Mouse (Mus musculus) lung, postnatal 0 days (tissue): ENCODE measurements around the gene Gm11983. TPM values are rescaled to one million over a fixed set of nuclear protein-coding genes. Genes with fewer than 3 reads are reported as not detected.

Source experiments
- ATAC-seq: fragments of 200-750 bp; cut with Nextera tagmentation; 2 replicates; pipeline ENCODE4 v1.8.0; 2017; ENCODE audit warnings: moderate library complexity
- DNase-seq: peaks from one replicate; pipeline ENCODE4 v3.0.0-alpha.2; 2016; ENCODE audit warnings: low spot score
- H3K27ac ChIP-seq: fragments of 300-500 bp; sonication (generic); 2 replicates; pipeline ENCODE4 v1.5.1; 2014; ENCODE audit warnings: antibody characterized with exemption, mild to moderate bottlenecking, low read length, mixed read lengths
- H3K27me3 ChIP-seq: fragments of 300-500 bp; sonication (generic); replicated peaks from 2 replicates; pipeline ENCODE4 v1.6.1; 2014; ENCODE audit warnings: low read length, mixed read lengths; ENCODE audit not compliant: insufficient read depth
- H3K36me3 ChIP-seq: fragments of 300-500 bp; sonication (generic); 2 replicates; pipeline ENCODE4 v1.6.1; 2014; ENCODE audit warnings: low read length, mixed read lengths; ENCODE audit not compliant: insufficient read depth
- H3K4me1 ChIP-seq: fragments of 300-500 bp; sonication (generic); 2 replicates; pipeline ENCODE4 v1.6.1; 2014; ENCODE audit warnings: antibody characterized with exemption, low read depth, low read length, mixed read lengths; ENCODE audit not compliant: insufficient read depth
- H3K4me2 ChIP-seq: fragments of 300-500 bp; sonication (generic); replicated peaks from 2 replicates; pipeline ENCODE4 v1.6.1; 2014; ENCODE audit warnings: low read depth, mild to moderate bottlenecking, low read length, moderate library complexity, mixed read lengths
- H3K4me3 ChIP-seq: fragments of 300-500 bp; sonication (generic); 2 replicates; pipeline ENCODE4 v1.5.1; 2014; ENCODE audit warnings: low read depth, low read length
- H3K9ac ChIP-seq: fragments of 300-500 bp; sonication (generic); replicated peaks from 2 replicates; pipeline ENCODE4 v1.6.1; 2014; ENCODE audit warnings: low read depth, mild to moderate bottlenecking
- H3K9me3 ChIP-seq: fragments of 300-500 bp; sonication (generic); 2 replicates; pipeline ENCODE4 v1.6.1; 2016; ENCODE audit warnings: low read length, mixed read lengths
- CTCF ChIP-seq: IDR thresholded peaks from 2 replicates; pipeline ENCODE4 v1.5.1; 2016; ENCODE audit warnings: antibody characterized with exemption, mild to moderate bottlenecking
- EP300 ChIP-seq: IDR thresholded peaks from 2 replicates; pipeline ENCODE4 v1.6.1; 2016; ENCODE audit warnings: antibody characterized with exemption, mild to moderate bottlenecking, control low read depth
- WGBS: fragments of 180-500 bp; shearing (Covaris S2); extraction: QIAGEN DNeasy Blood & Tissue Kit; methylation state at CpG from one replicate; pipeline ENCODE4 v1.1.7; 2014; 5-methylcytosine and 5-hydroxymethylcytosine counted together
- polyA plus RNA-seq: library from polyadenylated mRNA; unstranded; fragments of >200 nt; fragmentation: Nextera tagmentation; extraction: Ambion mirVana; gene quantifications from 2 replicates; pipeline ENCODE4 v1.2.1, GENCODE M21; 2015

Gene Gm11983
- polyA plus RNA-seq, 1 experiment from 2014 or later = not detected

GRCm38 (mm10) chr11:6840775-6841174 lies 3.3 kb upstream of the Gm11983 start:
- Histone ChIP-seq H3K4me2 (no peak overlapping the region), H3K9me3 (no peaks in the 10 kb centered on the region), H3K9ac (no peak overlapping the region), H3K36me3 (no peaks in the 10 kb centered on the region), H3K27me3 (no peaks in the 10 kb centered on the region), H3K4me1 (no peaks in the 10 kb centered on the region), H3K27ac (no peak overlapping the region), H3K4me3 (no peak overlapping the region)
- DNase-seq (no peak), ATAC-seq (no peak)
- WGBS = 64% methylated on average over 3 of the region's 3 CpGs
- TF ChIP-seq EP300 (no peak), CTCF (no peak)

- no peak for ATAC-seq
- no peak for TF ChIP-seq CTCF
- TF ChIP-seq EP300 = no peak
- H3K27me3 ChIP-seq = no peaks in the 10 kb centered on the region
- no peaks in the 10 kb centered on the region for H3K36me3 ChIP-seq
- H3K4me1 ChIP-seq = no peaks in the 10 kb centered on the region
- no peak for DNase-seq
- no peak overlapping the region for H3K4me3 ChIP-seq
- no peak overlapping the region for H3K9ac ChIP-seq
- 69% methylated on average over 13 of the region's 13 CpGs for WGBS
- no peak overlapping the region for H3K4me2 ChIP-seq
- no peaks in the 10 kb centered on the region for H3K9me3 ChIP-seq
- H3K27ac ChIP-seq = no peak overlapping the region
Measured at GRCm38 (mm10) chr11:6834636-6835035, 2.8 kb downstream of the Gm11983 start.

DNA sequence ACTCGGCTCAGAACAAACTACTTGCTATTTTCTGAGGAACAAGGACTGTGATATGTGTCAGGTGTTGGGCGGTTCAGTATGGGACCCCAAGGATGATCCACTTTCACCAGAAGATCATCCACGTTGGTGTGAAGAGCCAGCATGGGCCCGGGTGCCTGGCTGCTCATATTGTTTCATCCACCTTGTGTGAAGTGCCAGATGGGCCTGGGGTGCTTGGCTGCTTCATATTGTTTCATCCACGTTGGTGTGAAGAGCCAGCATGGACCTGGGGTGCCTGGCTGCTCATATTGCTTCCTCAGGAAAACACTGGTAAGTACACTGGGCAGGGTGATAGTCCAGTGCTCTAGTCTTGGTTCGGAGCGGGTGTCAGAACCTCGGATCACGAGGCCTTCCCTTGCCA lies 3.7 kb downstream of the Gm11983 start:
- ATAC-seq (no peak), DNase-seq (no peak)
- no peaks in the 10 kb centered on the region for H3K4me1 ChIP-seq
- TF ChIP-seq EP300 = no peak
- no peak for TF ChIP-seq CTCF
- no peak overlapping the region for H3K9ac ChIP-seq
- H3K36me3 ChIP-seq = no peaks in the 10 kb centered on the region
- H3K27ac ChIP-seq = no peak overlapping the region
- no peak overlapping the region for H3K4me3 ChIP-seq
- WGBS = 80% methylated on average over 9 of the region's 9 CpGs
- no peaks in the 10 kb centered on the region for H3K27me3 ChIP-seq
- H3K4me2 ChIP-seq = no peak overlapping the region
- H3K9me3 ChIP-seq = no peaks in the 10 kb centered on the region

GRCm38 (mm10) chr11:6831931-6832330 lies 5.5 kb downstream of the Gm11983 start:
- no peaks in the 10 kb centered on the region for H3K36me3 ChIP-seq
- H3K4me3 ChIP-seq = no peak overlapping the region
- WGBS = 48% methylated on average over 9 of the region's 9 CpGs
- H3K9me3 ChIP-seq = no peaks in the 10 kb centered on the region
- ATAC-seq = no peak
- no peak overlapping the region for H3K4me2 ChIP-seq
- no peak overlapping the region for H3K9ac ChIP-seq
- no peak for TF ChIP-seq CTCF
- no peak for TF ChIP-seq EP300
- DNase-seq = no peak
- no peaks in the 10 kb centered on the region for H3K4me1 ChIP-seq
- H3K27me3 ChIP-seq = no peaks in the 10 kb centered on the region
- no peak overlapping the region for H3K27ac ChIP-seq

- Histone ChIP-seq H3K27ac (no peak overlapping the region), H3K9ac (no peak overlapping the region), H3K36me3 (no peaks in the 10 kb centered on the region), H3K27me3 (no peaks in the 10 kb centered on the region), H3K4me3 (no peak overlapping the region), H3K4me1 (no peaks in the 10 kb centered on the region), H3K9me3 (no peaks in the 10 kb centered on the region), H3K4me2 (no peak overlapping the region)
- WGBS = 32% methylated on average over 5 of the region's 5 CpGs
- TF ChIP-seq EP300 (no peak), CTCF (no peak)
- DNase-seq (no peak), ATAC-seq (no peak)
Measured at GRCm38 (mm10) chr11:6828196-6828595, 9.3 kb downstream of the Gm11983 start.

- Histone ChIP-seq H3K27ac (no peak overlapping the region), H3K4me3 (no peak overlapping the region), H3K4me1 (no peaks in the 10 kb centered on the region), H3K36me3 (no peaks in the 10 kb centered on the region), H3K27me3 (no peaks in the 10 kb centered on the region), H3K9ac (no peak overlapping the region), H3K9me3 (no peaks in the 10 kb centered on the region), H3K4me2 (no peak overlapping the region)
- DNase-seq (no peak), ATAC-seq (no peak)
- 91% methylated on average over 3 of the region's 3 CpGs for WGBS
- TF ChIP-seq EP300 = no peak
- TF ChIP-seq CTCF = no peak
Measured at GRCm38 (mm10) chr11:6826157-6826556, 11.3 kb downstream of the Gm11983 start.

- Histone ChIP-seq H3K36me3 (no peaks in the 10 kb centered on the region), H3K9ac (no peak overlapping the region), H3K4me2 (no peak overlapping the region), H3K27me3 (no peaks in the 10 kb centered on the region), H3K4me1 (no peaks in the 10 kb centered on the region), H3K27ac (no peak overlapping the region), H3K9me3 (no peaks in the 10 kb centered on the region), H3K4me3 (no peak overlapping the region)
- no peak for DNase-seq
- no peak for ATAC-seq
- TF ChIP-seq CTCF (no peak), EP300 (no peak)
- WGBS = 80% methylated on average over 2 of the region's 2 CpGs
Measured at GRCm38 (mm10) chr11:6823176-6823575, 14.3 kb downstream of the Gm11983 start.
